Comparison of ENCODE assay signal across 31 mouse cellular contexts in the genomic region with DNA sequence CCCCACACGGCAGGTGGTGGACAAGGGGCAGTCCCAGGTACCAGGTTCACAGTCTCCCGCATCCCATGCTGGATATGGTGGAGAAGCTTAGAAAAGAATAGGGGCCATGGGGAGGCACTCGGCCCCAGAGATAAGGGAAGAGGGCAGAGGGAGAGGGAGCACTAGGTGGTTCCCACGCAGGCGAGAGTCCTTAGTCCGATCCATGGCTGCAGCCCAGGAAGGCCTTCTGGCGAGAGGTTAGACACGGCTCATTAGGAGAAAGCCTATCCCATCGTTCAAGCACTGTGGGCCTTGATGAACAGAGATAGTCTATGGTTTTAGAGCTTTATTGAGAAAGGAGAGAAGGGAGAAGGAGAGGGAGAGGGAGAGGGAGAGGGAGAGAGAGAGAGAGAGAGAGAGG. TPM values are rescaled to one million over a fixed set of nuclear protein-coding genes. Genes with fewer than 3 reads are reported as not detected.
DNase-seq lines count a peak whose midpoint lies in the region; ATAC-seq and TF ChIP-seq lines count a peak whose summit lies in the region.
"Had no signal": no experiment of that assay in that cellular context is flagged by ENCODE, and none has a peak within 500 bp of the region (broad histone marks: within the 10 kb centered on the region; RNA-seq: fewer than 3 reads in every experiment).

No protein-coding gene starts in this region.

- H3K4me3 ChIP-seq in cerebellum, adult 2 months (replicated peaks; ENCODE audit: insufficient read depth, low read depth, low read length): no peak overlapping the region
- H3K4me3 ChIP-seq in embryonic facial prominence, embryonic 10.5 days: no peak overlapping the region
- H3K4me3 ChIP-seq: embryonic facial prominence, embryonic 13.5 days; erythroblast, embryonic 14.5 days; forebrain, embryonic 12.5 days; forebrain, embryonic 15.5 days; heart, adult 2 months; heart, embryonic 10.5 days; heart, embryonic 13.5 days; intestine, embryonic 15.5 days; kidney, embryonic 15.5 days had no signal

- TF ChIP-seq POLR2A in cerebellum, adult 2 months (IDR thresholded peaks at IDR 0.05; ENCODE audit: borderline replicate concordance, insufficient read depth, low read length): no peak

- H3K27me3 ChIP-seq in cerebellum, adult 2 months (ENCODE audit: control insufficient read depth, insufficient read depth, low read length): no peaks in the 10 kb centered on the region
- no peaks in the 10 kb centered on the region for H3K27me3 ChIP-seq in embryonic facial prominence, embryonic 10.5 days (replicated peaks; ENCODE audit: low read depth, poor library complexity, severe bottlenecking)
- H3K27me3 ChIP-seq: embryonic facial prominence, embryonic 13.5 days; forebrain, embryonic 12.5 days; forebrain, embryonic 15.5 days; heart, embryonic 13.5 days; intestine, embryonic 15.5 days; kidney, embryonic 15.5 days had no signal

- no peaks in the 10 kb centered on the region for H3K9me3 ChIP-seq in embryonic facial prominence, embryonic 10.5 days
- H3K9me3 ChIP-seq: embryonic facial prominence, embryonic 13.5 days; forebrain, embryonic 12.5 days; forebrain, embryonic 15.5 days; heart, embryonic 10.5 days; heart, embryonic 13.5 days; intestine, embryonic 15.5 days; kidney, embryonic 15.5 days had no signal

- no peaks in the 10 kb centered on the region for H3K36me3 ChIP-seq in embryonic facial prominence, embryonic 10.5 days (replicated peaks)
- H3K36me3 ChIP-seq: embryonic facial prominence, embryonic 13.5 days; forebrain, embryonic 12.5 days; forebrain, embryonic 15.5 days; heart, embryonic 10.5 days; heart, embryonic 13.5 days; intestine, embryonic 15.5 days; kidney, embryonic 15.5 days had no signal

- WGBS in cerebellum, adult 2 months: 27% methylated on average over 9 of the region's 9 CpGs
- 81% methylated on average over 9 of the region's 9 CpGs for WGBS in embryonic facial prominence, embryonic 10.5 days

- peaks cover 5% of the 10 kb centered on the region for H3K4me1 ChIP-seq in cerebellum, adult 2 months (ENCODE audit: control insufficient read depth, insufficient read depth, low read length)
- no peaks in the 10 kb centered on the region for H3K4me1 ChIP-seq in embryonic facial prominence, embryonic 10.5 days
- H3K4me1 ChIP-seq: embryonic facial prominence, embryonic 13.5 days; forebrain, embryonic 12.5 days; forebrain, embryonic 15.5 days; heart, embryonic 10.5 days; intestine, embryonic 15.5 days; kidney, embryonic 15.5 days had no signal

- TF ChIP-seq CTCF in cerebellum, adult 2 months (IDR thresholded peaks at IDR 0.05; ENCODE audit: borderline replicate concordance, insufficient read depth, low read depth, low read length): no peak

- no peak overlapping the region for H3K27ac ChIP-seq in cerebellum, adult 2 months (ENCODE audit: insufficient read depth, low read length)
- no peak overlapping the region for H3K27ac ChIP-seq in embryonic facial prominence, embryonic 10.5 days (replicated peaks)
- H3K27ac ChIP-seq: embryonic facial prominence, embryonic 13.5 days; forebrain, embryonic 12.5 days; forebrain, embryonic 15.5 days; heart, adult 2 months; heart, embryonic 10.5 days; heart, embryonic 13.5 days; hindbrain, embryonic 14.5 days; intestine, embryonic 15.5 days; kidney, embryonic 15.5 days had no signal

- no peak for ATAC-seq in cerebellum, adult (ENCODE audit: insufficient number of reproducible peaks, low FRiP score, low TSS enrichment)
- ATAC-seq: activated CD4-positive, CD25-positive, alpha-beta regulatory T cell, adult 4 months; forebrain, embryonic 15.5 days; intestine, embryonic 15.5 days had no signal

- DNase-seq in cerebellum, adult 2 months: peak; percentile 50 to 54
- peak; percentile 33 for DNase-seq in brain, adult 2 months (ENCODE audit: low read depth, low spot score)
- peak; percentile 47 for DNase-seq in cerebellum, adult 9-11 months
- peak; percentile 54 to 64 for DNase-seq in cerebellum, postnatal 25 days
- no peak for DNase-seq in embryonic facial prominence, embryonic 10.5 days (ENCODE audit: low spot score)
- DNase-seq in gastrocnemius, postnatal 10 days: no peak
- DNase-seq: adrenal gland, adult 8-10 months; adrenal gland, postnatal 25 days; gastrocnemius, postnatal 36 days; heart, adult 2 months; heart, postnatal 14 days; heart, postnatal 4 days; kidney, adult 11 months; kidney, adult 8-10 months had no signal

RNA-seq across cellular contexts. Expression of a gene that starts 16.1 kb away (rescaled TPM):
- polyA plus RNA-seq in cerebellum, adult 2 months (2012; rRNA removed): 0.62 and 0.76 TPM in 2 replicates
- not detected in 2 replicates for polyA plus RNA-seq in embryonic facial prominence, embryonic 10.5 days (2016; fragmentation: Nextera tagmentation; extraction: Ambion mirVana)
- total RNA-seq in gastrocnemius, postnatal 10 days (2021): under 1 TPM in 1 of 2 experiments, not detected in 1; 0.20 TPM
- total RNA-seq: adrenal gland, postnatal 25 days; common myeloid progenitor, adult 5-6 weeks; ES-E14; gastrocnemius, adult 8-10 months; gastrocnemius, postnatal 36 days; granulocyte monocyte progenitor cell, adult 5-6 weeks; heart, adult 2 months; heart, postnatal 14 days had no signal
- polyA plus RNA-seq: activated CD4-positive, CD25-positive, alpha-beta regulatory T cell, adult 4 months; embryonic facial prominence, embryonic 13.5 days; erythroblast, embryonic 14.5 days; forebrain, embryonic 12.5 days; forebrain, embryonic 15.5 days; heart, adult 2 months; heart, embryonic 10.5 days; heart, embryonic 13.5 days; heart, embryonic 16.5 days; hindbrain, embryonic 11.5 days; hindbrain, embryonic 14.5 days; intestine, embryonic 15.5 days had no signal

RNA-seq across cellular contexts. Expression of a gene that starts 20.9 kb away (rescaled TPM):
- polyA plus RNA-seq in cerebellum, adult 2 months (2012; rRNA removed): 0.82 and 1.1 TPM in 2 replicates
- not detected in 2 replicates for polyA plus RNA-seq in embryonic facial prominence, embryonic 10.5 days (2016; fragmentation: Nextera tagmentation; extraction: Ambion mirVana)
- not detected for total RNA-seq in gastrocnemius, postnatal 10 days (2021)
- total RNA-seq: adrenal gland, adult 8-10 months; adrenal gland, postnatal 25 days; common myeloid progenitor, adult 5-6 weeks; ES-E14; gastrocnemius, adult 8-10 months; gastrocnemius, postnatal 36 days; granulocyte monocyte progenitor cell, adult 5-6 weeks; heart, adult 2 months; heart, postnatal 14 days; heart, postnatal 4 days had no signal
- polyA plus RNA-seq: activated CD4-positive, CD25-positive, alpha-beta regulatory T cell, adult 4 months; embryonic facial prominence, embryonic 13.5 days; erythroblast, embryonic 14.5 days; forebrain, embryonic 12.5 days; forebrain, embryonic 15.5 days; heart, adult 2 months; heart, embryonic 10.5 days; heart, embryonic 13.5 days; heart, embryonic 16.5 days; hindbrain, embryonic 11.5 days; hindbrain, embryonic 14.5 days; intestine, embryonic 15.5 days; kidney, embryonic 15.5 days had no signal

Comparison
In these comparisons a context has a peak if more than half of its experiments do, and no peak if none do; other contexts are left out.
1. DNase-seq: peak in cerebellum, adult 2 months (2 of 2), brain, adult 2 months (single experiment), cerebellum, adult 9-11 months (single experiment) and cerebellum, postnatal 25 days (2 of 2); none in embryonic facial prominence, embryonic 10.5 days (single experiment) and gastrocnemius, postnatal 10 days (single experiment).